Mouse (Mus musculus): ENCODE data around the gene Pcsk5. TPM values are rescaled to one million over a fixed set of nuclear protein-coding genes. Genes with fewer than 3 reads are reported as not detected.

Pcsk5 gene
- polyA plus RNA-seq, 1 experiment from 2014 or later = 33.0 TPM

DNA sequence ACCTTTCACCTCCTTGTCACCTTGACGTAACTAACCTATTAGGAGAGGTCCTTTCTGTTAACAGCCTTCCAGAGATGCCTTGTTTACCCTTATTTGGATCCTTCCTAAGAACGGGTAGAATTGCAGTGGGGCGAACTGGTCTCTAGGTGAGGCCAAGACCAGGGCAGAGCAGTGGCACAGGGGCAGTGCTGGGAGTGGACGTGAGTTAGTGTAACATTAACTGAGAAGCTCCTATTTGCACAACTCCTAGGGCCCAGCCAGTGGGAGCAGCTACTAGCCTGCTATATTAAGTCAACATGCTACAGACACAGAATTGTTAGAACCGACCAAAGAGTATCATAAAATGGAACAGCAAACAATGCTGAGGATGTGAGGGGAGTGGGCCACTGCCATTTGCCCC is 30.8 kb downstream of the Pcsk5 start:
- no peak for ATAC-seq (ENCODE audit: insufficient number of reproducible peaks, insufficient read depth, low FRiP score, low TSS enrichment)
- H3K36me3 ChIP-seq = no peaks in the 10 kb centered on the region
- 83% methylated on average over 5 of the region's 5 CpGs for WGBS
- 0 out of 2 replicates have a peak, but pooled peaks cover 2% of the 10 kb centered on the region for H3K4me1 ChIP-seq
- no peaks in the 10 kb centered on the region for H3K9me3 ChIP-seq
- no peaks in the 10 kb centered on the region for H3K27me3 ChIP-seq
- no peak overlapping the region for H3K4me3 ChIP-seq
- no peak overlapping the region for H3K27ac ChIP-seq
- H3K9ac ChIP-seq = no peak overlapping the region
- H3K4me2 ChIP-seq (replicated peaks) = no peak overlapping the region

DNA sequence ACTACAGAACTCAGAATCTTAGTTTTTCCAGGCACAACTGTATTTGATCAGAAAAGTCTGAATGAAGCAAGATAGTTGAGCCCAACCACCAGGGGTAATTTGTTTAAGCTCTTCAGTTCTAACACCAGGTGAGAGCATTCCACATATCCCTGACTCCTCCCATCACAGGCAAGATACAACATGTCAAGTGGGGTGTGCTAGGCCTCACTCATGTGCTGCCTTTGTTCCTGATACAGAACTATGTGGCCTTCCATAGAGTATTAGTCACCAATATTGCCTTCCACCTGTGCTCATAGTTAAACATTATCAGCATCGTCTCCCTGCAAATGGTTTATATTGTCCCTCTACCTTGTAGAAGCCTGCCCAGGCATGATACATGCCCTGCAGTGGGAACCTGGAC is 36.6 kb downstream of the Pcsk5 start:
- H3K4me3 ChIP-seq = no peak overlapping the region
- no peak overlapping the region for H3K27ac ChIP-seq
- H3K4me2 ChIP-seq (replicated peaks) = no peak overlapping the region
- no peaks in the 10 kb centered on the region for H3K9me3 ChIP-seq
- 0 out of 2 replicates have a peak, but pooled peaks cover 3% of the 10 kb centered on the region for H3K4me1 ChIP-seq
- ATAC-seq (ENCODE audit: insufficient number of reproducible peaks, insufficient read depth, low FRiP score, low TSS enrichment) = no peak
- H3K36me3 ChIP-seq = no peaks in the 10 kb centered on the region
- no peak overlapping the region for H3K9ac ChIP-seq
- no peaks in the 10 kb centered on the region for H3K27me3 ChIP-seq
- WGBS = 87% methylated on average over 1 of the region's 1 CpGs

DNA sequence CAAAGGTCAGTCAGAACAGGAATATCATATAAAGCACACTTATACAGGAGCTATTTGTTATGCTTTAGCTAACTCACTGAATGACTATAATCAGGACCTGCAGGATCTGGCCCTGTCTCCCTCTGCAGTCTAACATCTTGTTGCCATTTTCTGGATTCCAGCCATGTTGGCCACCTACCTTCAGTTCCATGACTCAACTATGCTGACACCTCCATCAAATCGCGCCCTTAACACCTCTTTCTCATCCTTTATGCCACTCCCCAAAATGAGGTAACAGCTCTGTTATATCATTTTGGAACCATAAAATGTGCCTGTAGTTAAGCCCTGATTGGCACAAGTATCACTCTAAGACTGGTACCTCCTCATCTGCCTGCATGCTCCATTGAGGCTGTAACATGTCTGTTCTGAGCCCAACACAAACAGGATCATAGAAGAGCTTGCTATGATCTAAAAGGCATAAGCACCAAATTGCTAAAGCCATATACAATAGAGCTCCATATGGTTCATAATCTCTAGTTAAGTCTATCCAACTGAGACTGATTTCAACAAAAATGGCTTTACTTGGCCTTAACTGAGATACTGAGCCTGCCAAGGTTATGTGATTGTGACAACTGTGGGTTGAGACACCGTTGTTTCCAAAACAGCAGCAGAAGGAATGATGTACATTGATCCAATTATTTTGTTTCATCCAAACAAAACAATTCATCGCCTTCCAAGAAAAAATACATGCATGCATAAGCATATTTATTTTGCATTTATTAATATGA is 37.8 kb downstream of the Pcsk5 start:
- Histone ChIP-seq H3K9me3 (no peaks in the 10 kb centered on the region), H3K27ac (no peak overlapping the region), H3K36me3 (no peaks in the 10 kb centered on the region), H3K27me3 (no peaks in the 10 kb centered on the region), H3K9ac (no peak overlapping the region), H3K4me1 (0 out of 2 replicates have a peak, but pooled peaks cover 3% of the 10 kb centered on the region), H3K4me3 (no peak overlapping the region), H3K4me2 (replicated peaks) (no peak overlapping the region)
- no peak for ATAC-seq (ENCODE audit: insufficient number of reproducible peaks, insufficient read depth, low FRiP score, low TSS enrichment)
- WGBS = 97% methylated on average over 4 of the region's 4 CpGs

DNA sequence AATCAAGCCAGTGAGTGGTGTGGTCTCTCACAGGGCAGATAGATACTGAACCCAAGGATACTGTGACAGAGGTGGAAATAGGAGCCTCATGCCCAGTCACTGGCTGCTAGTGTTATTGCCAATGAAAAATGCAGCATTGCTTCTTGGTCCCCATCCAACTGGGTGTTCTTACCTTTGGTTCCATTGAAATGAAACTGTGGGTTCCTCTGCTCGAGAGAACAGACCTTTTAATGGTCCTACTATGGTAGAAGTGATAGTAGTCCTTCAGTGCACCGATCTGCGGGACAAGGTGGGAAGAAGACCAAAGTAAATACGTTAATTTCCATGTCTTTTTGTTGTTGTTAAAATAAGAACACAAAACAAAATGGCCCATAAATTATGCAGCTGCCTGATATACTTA is 44.0 kb downstream of the Pcsk5 start:
- Histone ChIP-seq H3K27ac (no peak overlapping the region), H3K9ac (no peak overlapping the region), H3K9me3 (no peaks in the 10 kb centered on the region), H3K4me3 (no peak overlapping the region), H3K4me2 (replicated peaks) (no peak overlapping the region), H3K4me1 (no peaks in the 10 kb centered on the region), H3K36me3 (peaks cover 4% of the 10 kb centered on the region; the same call in 1 of the 2 replicates), H3K27me3 (no peaks in the 10 kb centered on the region)
- WGBS = 84% methylated on average over 4 of the region's 4 CpGs
- no peak for ATAC-seq (ENCODE audit: insufficient number of reproducible peaks, insufficient read depth, low FRiP score, low TSS enrichment)

DNA sequence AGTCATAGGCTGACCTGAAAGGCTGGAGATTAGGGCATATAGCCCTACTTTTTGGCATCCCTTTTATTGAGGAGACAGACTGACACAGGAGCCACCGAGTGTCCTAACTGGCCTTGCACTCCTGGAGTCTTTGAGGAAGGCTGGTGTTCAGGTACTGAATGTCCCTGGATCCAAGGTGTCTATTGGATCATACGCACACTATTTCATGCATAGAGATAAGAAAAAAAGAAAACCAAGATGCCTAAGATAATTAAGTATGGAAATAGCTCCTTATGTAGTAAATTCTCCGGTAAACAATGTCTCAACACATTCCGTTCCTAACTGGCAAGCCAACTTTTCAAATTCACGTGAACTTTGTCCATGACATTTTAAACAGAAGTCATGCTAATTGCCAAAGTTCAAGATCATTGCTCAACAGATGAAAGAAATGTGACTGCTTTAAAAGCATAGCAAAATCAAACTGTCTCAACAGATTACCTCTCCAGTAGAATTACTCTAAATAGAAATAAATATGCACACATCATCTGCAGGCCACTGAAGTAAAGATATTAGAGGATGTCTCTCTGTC is 45.9 kb downstream of the Pcsk5 start:
- peaks cover 4% of the 10 kb centered on the region; the same call in 1 of the 2 replicates for H3K36me3 ChIP-seq
- H3K4me2 ChIP-seq (replicated peaks) = no peak overlapping the region
- WGBS = 89% methylated on average over 5 of the region's 5 CpGs
- H3K9ac ChIP-seq = no peak overlapping the region
- H3K9me3 ChIP-seq = no peaks in the 10 kb centered on the region
- no peak overlapping the region for H3K27ac ChIP-seq
- no peak overlapping the region for H3K4me3 ChIP-seq
- no peaks in the 10 kb centered on the region for H3K27me3 ChIP-seq
- H3K4me1 ChIP-seq = no peaks in the 10 kb centered on the region
- ATAC-seq (ENCODE audit: insufficient number of reproducible peaks, insufficient read depth, low FRiP score, low TSS enrichment) = no peak

DNA sequence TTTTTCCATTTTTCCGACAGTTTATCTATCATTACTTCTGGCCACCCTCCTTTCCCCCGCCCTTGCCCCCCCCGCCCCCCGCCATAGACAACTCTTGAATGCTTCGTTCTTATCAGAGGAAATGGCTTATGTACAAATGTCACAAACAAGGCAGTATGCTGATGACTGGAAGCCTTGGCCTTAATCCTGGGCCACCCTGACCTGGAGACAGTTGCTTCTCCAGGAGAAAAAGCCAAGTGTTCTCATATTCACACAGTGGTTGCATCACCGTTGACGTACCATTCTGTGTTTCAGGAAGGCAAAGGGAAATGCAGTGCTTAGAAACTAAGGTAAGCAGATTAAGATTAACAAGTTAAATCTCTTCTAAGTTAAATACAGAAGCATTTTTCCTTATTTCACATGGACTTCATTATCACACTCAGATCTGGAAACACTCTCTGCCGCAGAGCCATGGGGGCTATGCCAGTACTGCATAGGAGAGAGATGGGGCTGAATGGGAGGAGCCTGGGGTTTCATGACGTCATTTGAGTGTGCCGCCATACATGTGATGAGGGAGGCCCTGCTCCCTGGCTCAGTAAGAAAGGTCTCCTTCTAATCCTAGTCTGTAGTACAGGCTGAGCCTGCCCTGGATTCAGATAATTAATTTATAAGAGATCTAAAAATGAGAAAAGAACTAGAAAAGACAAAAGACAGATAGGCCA is 48.7 kb downstream of the Pcsk5 start:
- H3K27me3 ChIP-seq = no peaks in the 10 kb centered on the region
- H3K9ac ChIP-seq = no peak overlapping the region
- no peaks in the 10 kb centered on the region for H3K4me1 ChIP-seq
- ATAC-seq (ENCODE audit: insufficient number of reproducible peaks, insufficient read depth, low FRiP score, low TSS enrichment) = no peak
- H3K4me3 ChIP-seq = no peak overlapping the region
- H3K9me3 ChIP-seq = no peaks in the 10 kb centered on the region
- H3K27ac ChIP-seq = no peak overlapping the region
- WGBS = 81% methylated on average over 10 of the region's 10 CpGs
- no peak overlapping the region for H3K4me2 ChIP-seq (replicated peaks)
- H3K36me3 ChIP-seq = peaks cover 4% of the 10 kb centered on the region; the same call in 1 of the 2 replicates

DNA sequence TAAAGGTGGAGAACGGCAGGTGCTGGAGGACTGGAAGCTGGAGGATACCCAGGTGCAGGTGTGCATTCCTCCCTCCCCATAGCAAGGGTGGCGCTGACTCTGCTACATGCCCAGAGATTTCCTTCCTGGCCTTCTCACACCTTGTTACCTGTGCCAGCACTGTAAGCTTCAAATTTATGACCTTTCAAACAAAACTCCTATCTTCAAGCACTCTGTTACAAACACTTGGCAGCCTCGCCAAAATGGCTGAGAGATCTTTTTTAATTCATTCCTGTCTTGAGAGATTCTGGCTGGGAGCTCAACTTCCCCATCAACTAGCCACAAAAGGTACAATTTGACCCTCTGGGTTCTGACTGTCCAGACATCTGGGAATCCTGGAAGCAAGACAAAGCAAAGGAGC is 50.7 kb downstream of the Pcsk5 start:
- Histone ChIP-seq H3K4me2 (replicated peaks) (no peak overlapping the region), H3K4me3 (no peak overlapping the region), H3K9me3 (no peaks in the 10 kb centered on the region), H3K27me3 (no peaks in the 10 kb centered on the region), H3K4me1 (no peaks in the 10 kb centered on the region), H3K9ac (no peak overlapping the region), H3K27ac (no peak overlapping the region), H3K36me3 (no peaks in the 10 kb centered on the region; the same call in 1 of the 2 replicates)
- 95% methylated on average over 3 of the region's 3 CpGs for WGBS
- no peak for ATAC-seq (ENCODE audit: insufficient number of reproducible peaks, insufficient read depth, low FRiP score, low TSS enrichment)

DNA sequence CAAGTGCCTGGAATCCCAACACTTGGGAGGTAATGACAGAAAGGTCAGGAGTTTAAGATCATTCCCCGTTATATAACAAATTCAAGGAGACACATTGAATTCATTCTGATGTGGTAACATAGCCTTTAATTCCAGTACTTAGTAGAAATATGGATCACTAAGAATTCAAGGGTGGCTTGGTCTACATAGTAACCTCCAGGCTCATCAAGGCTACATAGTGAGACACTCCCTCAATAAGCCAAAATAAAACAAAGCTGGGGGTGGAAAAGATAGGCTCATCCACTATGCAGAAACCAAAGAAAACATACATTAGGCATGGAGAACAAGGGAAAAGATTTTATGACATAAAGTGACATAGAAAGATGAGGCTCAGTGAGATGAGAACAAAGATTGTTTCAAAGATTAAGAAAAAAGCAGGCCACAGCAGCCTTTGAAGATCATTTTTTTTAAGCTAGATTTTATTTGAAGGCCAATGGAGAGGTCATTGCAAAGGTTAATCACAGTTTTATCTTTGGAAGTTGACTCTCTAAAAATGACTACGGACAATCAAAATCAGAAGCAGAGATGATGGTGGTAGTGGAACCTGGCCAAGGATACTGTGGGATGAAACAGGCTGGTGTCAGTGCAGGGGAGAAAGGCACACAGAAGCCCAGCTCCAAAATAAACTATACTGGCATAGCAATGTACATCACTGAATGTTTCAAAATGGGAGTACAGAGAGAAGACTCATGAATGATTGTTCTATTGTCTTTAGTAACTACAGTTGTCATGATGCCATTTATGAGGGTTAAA is 52.8 kb downstream of the Pcsk5 start:
- ATAC-seq (ENCODE audit: insufficient number of reproducible peaks, insufficient read depth, low FRiP score, low TSS enrichment) = no peak
- 84% methylated on average over 2 of the region's 2 CpGs for WGBS
- H3K27ac ChIP-seq = no peak overlapping the region

DNA sequence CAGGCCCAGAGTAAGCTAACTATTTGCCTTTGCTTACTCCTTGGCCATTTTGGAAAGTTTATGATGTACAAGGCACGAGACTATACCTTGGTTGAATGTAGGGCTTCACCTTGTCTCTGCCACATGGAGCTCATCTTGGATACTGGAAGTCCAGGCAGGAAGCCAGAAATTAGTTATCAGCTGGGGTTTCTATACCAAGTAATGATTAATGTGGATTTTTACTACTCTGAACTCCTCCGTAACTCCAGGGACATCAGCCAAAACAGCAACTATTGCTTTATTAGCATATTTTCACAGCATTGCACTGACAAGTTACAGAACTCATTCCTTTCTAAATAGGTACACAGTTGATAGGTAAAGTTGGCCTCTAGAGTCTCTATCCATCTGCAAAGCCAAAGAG is 54.2 kb downstream of the Pcsk5 start:
- H3K4me3 ChIP-seq = no peak overlapping the region
- H3K27ac ChIP-seq = no peak overlapping the region
- no peaks in the 10 kb centered on the region for H3K9me3 ChIP-seq
- H3K4me2 ChIP-seq (replicated peaks) = no peak overlapping the region
- no peaks in the 10 kb centered on the region for H3K4me1 ChIP-seq
- no peaks in the 10 kb centered on the region for H3K36me3 ChIP-seq
- H3K9ac ChIP-seq = no peak overlapping the region
- no peak for ATAC-seq (ENCODE audit: insufficient number of reproducible peaks, insufficient read depth, low FRiP score, low TSS enrichment)
- no peaks in the 10 kb centered on the region for H3K27me3 ChIP-seq
- WGBS = 89% methylated on average over 2 of the region's 2 CpGs

More for the DNA sequence above, 52.8 kb downstream of the Pcsk5 start:
- Histone ChIP-seq H3K4me2 (replicated peaks) (no peak overlapping the region), H3K9ac (no peak overlapping the region), H3K9me3 (no peaks in the 10 kb centered on the region), H3K4me3 (no peak overlapping the region), H3K4me1 (no peaks in the 10 kb centered on the region), H3K36me3 (no peaks in the 10 kb centered on the region), H3K27me3 (no peaks in the 10 kb centered on the region)

DNA sequence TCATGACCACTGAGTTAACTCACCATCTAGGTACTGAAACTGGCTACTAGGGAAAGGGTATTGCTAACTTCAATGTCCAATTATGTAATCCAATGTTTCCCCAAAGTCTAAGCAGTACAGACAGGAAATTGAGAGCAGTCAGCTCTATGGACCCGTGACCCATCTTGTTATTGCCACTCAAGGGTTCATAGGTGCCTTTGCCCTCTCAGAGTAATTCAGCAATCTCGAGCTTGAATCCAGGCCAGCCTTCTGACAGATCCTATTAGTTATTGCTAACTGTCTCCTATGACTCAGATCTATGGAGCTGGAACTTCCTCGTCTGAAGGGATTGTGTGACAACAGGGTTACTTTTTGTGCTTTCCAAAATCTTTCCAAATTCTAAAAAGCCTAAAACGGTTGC is 56.1 kb downstream of the Pcsk5 start:
- no peaks in the 10 kb centered on the region for H3K4me1 ChIP-seq
- H3K9me3 ChIP-seq = no peaks in the 10 kb centered on the region
- 67% methylated on average over 4 of the region's 4 CpGs for WGBS
- ATAC-seq (ENCODE audit: insufficient number of reproducible peaks, insufficient read depth, low FRiP score, low TSS enrichment) = no peak
- H3K4me2 ChIP-seq (replicated peaks) = no peak overlapping the region
- no peak overlapping the region for H3K9ac ChIP-seq
- H3K27me3 ChIP-seq = no peaks in the 10 kb centered on the region
- no peak overlapping the region for H3K27ac ChIP-seq
- no peak overlapping the region for H3K4me3 ChIP-seq
- H3K36me3 ChIP-seq = no peaks in the 10 kb centered on the region

DNA sequence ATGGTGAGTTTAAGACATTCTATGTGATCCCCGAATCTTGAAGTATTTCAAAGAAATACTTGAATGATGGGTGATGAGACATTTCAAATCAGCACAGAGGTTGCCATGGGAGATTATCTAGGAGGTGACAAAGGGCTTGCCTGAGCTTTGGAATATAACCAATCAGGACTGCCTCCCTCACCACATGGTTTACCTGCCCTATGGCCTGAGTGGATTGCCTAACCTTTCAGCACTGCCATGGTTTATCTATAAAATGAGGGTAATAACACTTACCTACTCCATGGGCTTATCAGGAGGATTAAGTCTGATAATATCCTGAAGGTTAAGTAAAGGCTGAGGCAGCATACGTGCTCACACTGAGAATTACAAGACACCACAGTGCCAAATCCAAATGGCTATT is 61.5 kb downstream of the Pcsk5 start:
- Histone ChIP-seq H3K9me3 (no peaks in the 10 kb centered on the region), H3K9ac (no peak overlapping the region), H3K4me2 (replicated peaks) (no peak overlapping the region), H3K4me1 (no peaks in the 10 kb centered on the region), H3K27ac (no peak overlapping the region), H3K36me3 (no peaks in the 10 kb centered on the region), H3K27me3 (no peaks in the 10 kb centered on the region), H3K4me3 (no peak overlapping the region)
- ATAC-seq (ENCODE audit: insufficient number of reproducible peaks, insufficient read depth, low FRiP score, low TSS enrichment) = no peak
- WGBS = 83% methylated on average over 2 of the region's 2 CpGs
